Mouse (Mus musculus) neutrophil, adult 83 days (primary cell): Measurements from ENCODE around the gene Dlx2. TPM values are rescaled to one million over a fixed set of nuclear protein-coding genes. Genes with fewer than 3 reads are reported as not detected.

Experiments used
- total RNA-seq, 2 experiments: library from RNA; stranded (reverse); gene quantifications; one replicate each; pipeline ENCODE4 v1.2.4; 2023

Dlx2 gene
- total RNA-seq: not detected

DNA sequence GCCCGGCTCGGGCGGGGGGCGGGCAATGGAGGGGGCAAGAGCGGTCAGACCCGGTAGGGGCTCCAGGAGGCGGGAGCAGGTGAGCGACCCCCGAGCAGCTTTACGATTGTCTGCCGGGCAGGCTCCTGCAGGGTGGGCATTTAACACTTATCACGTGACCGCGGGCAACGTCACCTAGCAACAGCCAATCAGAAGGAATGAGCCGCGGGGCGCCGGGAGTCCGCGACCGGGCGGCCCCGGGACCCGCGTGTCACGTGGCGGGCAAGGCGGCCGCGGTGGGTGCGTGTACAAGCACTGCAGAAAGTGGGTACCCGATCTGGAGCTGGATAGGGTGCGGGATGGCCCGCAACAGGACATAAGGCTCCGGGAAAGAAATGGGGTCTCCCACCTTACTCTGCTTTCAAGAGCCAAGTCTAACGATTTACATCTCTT is at the start of gene Dlx2:
Gene Dlx2 (minus strand): TSS at position 115 of the 432 bp plus-strand sequence.

GRCm38 (mm10) chr2:71528014-71528713 is 18.4 kb downstream of the Dlx2 start, which contains the start of gene Dlx1:
TSS of gene Dlx1 (plus strand) at chr2:71528113.

Other genes with a start within 250 kb of the Dlx2 start
- 10 to 100 TPM; 58.5 to 67.3 TPM for gene Slc25a12, start 179.0 kb downstream of the Dlx2 start, total RNA-seq
- gene Hat1, start 157.8 kb downstream of the Dlx2 start, total RNA-seq: 10 to 100 TPM; 38.9 to 45.3 TPM
- 10 to 100 TPM; 10.2 to 12.6 TPM for gene Metap1d, start 93.5 kb downstream of the Dlx2 start, total RNA-seq
- gene Dlx1, start 18.6 kb downstream of the Dlx2 start, total RNA-seq: under 1 TPM in 1 of 2 experiments, not detected in 1; 0.11 TPM
- gene Itga6, start 198.9 kb upstream of the Dlx2 start, total RNA-seq: 10 to 100 TPM; 23.4 to 26.0 TPM